Mouse (Mus musculus) testis, adult 2 months (tissue): ENCODE measurements at regions not wholly inside any gene's neighbourhood (a gene's known extent, or its start where the extent isn't known, plus 50 kb on each side); places are given as distances from the start of the nearest gene placed in this dataset.

Experiments used
- CTCF ChIP-seq: fragments of 200-500 bp; IDR thresholded peaks from 2 replicates; pipeline ENCODE4 v1.5.1; 2012; ENCODE audit warnings: low read depth, mild to moderate bottlenecking, inconsistent platforms, low read length, moderate library complexity; ENCODE audit not compliant: control insufficient read depth, insufficient read depth, insufficient replicate concordance
- POLR2A ChIP-seq: fragments of 200-500 bp; IDR thresholded peaks from 2 replicates; pipeline ENCODE4 v1.6.1; 2012; ENCODE audit warnings: low read depth, mild to moderate bottlenecking, inconsistent platforms, low read length, moderate library complexity; ENCODE audit not compliant: control insufficient read depth

GRCm38 (mm10) chr8:86351545-86352190, 228.8 kb downstream of the Abcc12 start:
- TF ChIP-seq POLR2A (no peak), CTCF (no peak)
